Mouse (Mus musculus): ENCODE data around the gene Zbtb22. TPM values are rescaled to one million over a fixed set of nuclear protein-coding genes. Genes with fewer than 3 reads are reported as not detected.
A peak's percentile ranks its signal among the peaks of the same experiment; 100 is the strongest.

Zbtb22 gene
- polyA plus RNA-seq, 1 experiment, result 62.9 TPM

- TF ChIP-seq POLR2A (IDR thresholded peaks at IDR 0.05; ENCODE audit: low read depth, low read length) (no peak), CTCF (IDR thresholded peaks at IDR 0.05; ENCODE audit: extremely low read depth, insufficient read depth, insufficient read length, insufficient replicate concordance) (no peak)
- WGBS, result 89% methylated on average over 10 of the region's 10 CpGs
- H3K4me1 ChIP-seq (ENCODE audit: control insufficient read depth, insufficient read depth, insufficient read length), result peaks cover 2% of the 10 kb centered on the region; the same call in 1 of the 2 replicates
- H3K4me3 ChIP-seq (ENCODE audit: extremely low read depth, insufficient read depth, insufficient read length), result no peak overlapping the region
- H3K27ac ChIP-seq (ENCODE audit: insufficient read depth, low read length), result no peak overlapping the region
- H3K27me3 ChIP-seq (ENCODE audit: control insufficient read depth, insufficient read depth, low read length), result no peaks in the 10 kb centered on the region
- DNase-seq (ENCODE audit: low read depth in 1 of 2, low spot score in 2 of 2), result no peak
- H3K36me3 ChIP-seq (ENCODE audit: control insufficient read depth, insufficient read depth, low read length), result peaks cover 32% of the 10 kb centered on the region
Observed at GRCm38 (mm10) chr17:33924577-33925283, 9.0 kb downstream of the Zbtb22 start.

- H3K4me3 ChIP-seq (ENCODE audit: extremely low read depth, insufficient read depth, insufficient read length), result no peak overlapping the region
- WGBS, result 94% methylated on average over 21 of the region's 21 CpGs
- H3K27ac ChIP-seq (ENCODE audit: insufficient read depth, low read length), result no peak overlapping the region
- peaks cover 2% of the 10 kb centered on the region; the same call in 1 of the 2 replicates for H3K4me1 ChIP-seq (ENCODE audit: control insufficient read depth, insufficient read depth, insufficient read length)
- no peaks in the 10 kb centered on the region for H3K27me3 ChIP-seq (ENCODE audit: control insufficient read depth, insufficient read depth, low read length)
- TF ChIP-seq CTCF (IDR thresholded peaks at IDR 0.05; ENCODE audit: extremely low read depth, insufficient read depth, insufficient read length, insufficient replicate concordance) (no peak), POLR2A (IDR thresholded peaks at IDR 0.05; ENCODE audit: low read depth, low read length) (no peak)
- DNase-seq (ENCODE audit: low read depth in 1 of 2, low spot score in 2 of 2), result no peak
- peaks cover 32% of the 10 kb centered on the region for H3K36me3 ChIP-seq (ENCODE audit: control insufficient read depth, insufficient read depth, low read length)
Observed at GRCm38 (mm10) chr17:33925406-33926116, 9.9 kb downstream of the Zbtb22 start.

DNA sequence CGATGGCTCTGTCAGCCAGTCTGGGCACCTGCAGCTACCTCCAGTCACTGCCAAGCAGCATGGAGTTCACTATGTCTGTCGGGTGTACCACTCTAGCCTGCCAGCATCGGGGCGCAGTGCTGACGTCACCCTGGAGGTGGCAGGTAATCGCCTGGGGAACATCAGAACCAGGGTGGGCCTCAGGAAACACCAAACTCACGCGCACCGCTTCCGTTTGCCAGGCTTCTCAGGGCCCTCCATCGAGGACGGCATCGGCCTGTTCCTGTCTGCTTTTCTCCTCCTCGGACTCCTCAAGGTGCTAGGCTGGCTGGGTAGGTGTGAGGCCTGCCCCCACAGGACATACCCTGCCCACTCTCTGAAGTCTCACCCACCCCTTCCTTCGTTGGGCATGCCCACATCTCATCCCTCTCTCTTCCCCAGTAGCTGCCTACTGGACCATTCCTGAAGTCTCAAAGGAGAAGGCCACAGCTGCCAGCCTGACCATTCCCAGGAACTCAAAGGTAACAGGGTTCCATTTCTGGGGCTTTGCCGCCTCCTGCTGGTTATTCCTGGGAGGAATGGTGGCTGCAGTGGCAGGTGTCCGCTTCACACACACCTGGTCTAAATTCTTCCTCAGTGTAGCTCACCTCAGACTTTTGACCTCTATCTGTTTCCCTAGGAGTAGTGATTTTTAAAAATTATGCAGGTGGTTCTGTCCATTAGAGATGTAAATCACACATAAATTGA lies 10.7 kb downstream of the Zbtb22 start:
- no peak for DNase-seq (ENCODE audit: low read depth in 1 of 2, low spot score in 2 of 2)
- WGBS, result 89% methylated on average over 17 of the region's 17 CpGs
- Histone ChIP-seq H3K4me1 (ENCODE audit: control insufficient read depth, insufficient read depth, insufficient read length) (peaks cover 4% of the 10 kb centered on the region; the same call in 1 of the 2 replicates), H3K27me3 (ENCODE audit: control insufficient read depth, insufficient read depth, low read length) (no peaks in the 10 kb centered on the region), H3K4me3 (ENCODE audit: extremely low read depth, insufficient read depth, insufficient read length) (no peak overlapping the region), H3K36me3 (ENCODE audit: control insufficient read depth, insufficient read depth, low read length) (peaks cover 30% of the 10 kb centered on the region), H3K27ac (ENCODE audit: insufficient read depth, low read length) (no peak overlapping the region)
- 0 out of 2 replicates have a peak, but pooled peaks have one; percentile 6 for TF ChIP-seq CTCF (IDR thresholded peaks at IDR 0.05; ENCODE audit: extremely low read depth, insufficient read depth, insufficient read length, insufficient replicate concordance)
- no peak for TF ChIP-seq POLR2A (IDR thresholded peaks at IDR 0.05; ENCODE audit: low read depth, low read length)

DNA sequence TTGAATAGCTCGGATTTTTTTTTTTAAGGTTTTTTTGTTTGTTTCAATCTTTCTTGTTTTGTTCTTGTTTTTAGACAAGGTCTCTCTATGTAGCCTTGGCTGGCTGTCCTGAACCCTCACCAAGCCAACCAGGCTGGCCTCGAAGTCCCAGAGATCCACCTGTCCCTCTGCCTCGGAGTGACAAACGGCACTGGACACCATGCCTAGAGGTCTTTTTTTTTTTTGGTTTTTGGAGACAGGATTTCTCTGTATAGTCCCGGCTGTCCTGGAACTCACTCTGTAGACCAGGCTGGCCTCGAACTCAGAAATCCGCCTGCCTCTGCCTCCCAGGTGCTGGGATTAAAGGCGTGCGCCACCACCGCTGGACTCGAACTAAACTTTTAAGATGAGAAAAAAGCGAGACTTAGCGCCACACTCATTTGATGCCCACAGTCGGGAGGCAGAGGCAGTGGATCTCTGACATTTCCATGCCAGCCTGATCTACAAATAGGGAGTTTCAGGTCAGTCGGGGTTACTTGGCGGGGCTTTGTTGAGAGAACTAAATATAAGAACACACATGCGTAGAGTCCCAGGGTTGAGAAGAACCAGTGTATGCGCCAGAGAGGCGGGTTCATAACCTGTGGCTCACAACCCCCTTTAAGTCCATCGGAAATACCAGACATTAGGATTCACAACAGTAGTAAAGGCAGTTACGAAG lies 12.7 kb downstream of the Zbtb22 start:
- Histone ChIP-seq H3K4me1 (ENCODE audit: control insufficient read depth, insufficient read depth, insufficient read length) (peaks cover 4% of the 10 kb centered on the region; the same call in 1 of the 2 replicates), H3K36me3 (ENCODE audit: control insufficient read depth, insufficient read depth, low read length) (peaks cover 37% of the 10 kb centered on the region), H3K4me3 (ENCODE audit: extremely low read depth, insufficient read depth, insufficient read length) (no peak overlapping the region), H3K27ac (ENCODE audit: insufficient read depth, low read length) (no peak overlapping the region), H3K27me3 (ENCODE audit: control insufficient read depth, insufficient read depth, low read length) (no peaks in the 10 kb centered on the region)
- 74% methylated on average over 21 of the region's 21 CpGs for WGBS
- TF ChIP-seq POLR2A (IDR thresholded peaks at IDR 0.05; ENCODE audit: low read depth, low read length) (no peak), CTCF (IDR thresholded peaks at IDR 0.05; ENCODE audit: extremely low read depth, insufficient read depth, insufficient read length, insufficient replicate concordance) (no peak)
- DNase-seq (ENCODE audit: low read depth in 1 of 2, low spot score in 2 of 2), result no peak

DNA sequence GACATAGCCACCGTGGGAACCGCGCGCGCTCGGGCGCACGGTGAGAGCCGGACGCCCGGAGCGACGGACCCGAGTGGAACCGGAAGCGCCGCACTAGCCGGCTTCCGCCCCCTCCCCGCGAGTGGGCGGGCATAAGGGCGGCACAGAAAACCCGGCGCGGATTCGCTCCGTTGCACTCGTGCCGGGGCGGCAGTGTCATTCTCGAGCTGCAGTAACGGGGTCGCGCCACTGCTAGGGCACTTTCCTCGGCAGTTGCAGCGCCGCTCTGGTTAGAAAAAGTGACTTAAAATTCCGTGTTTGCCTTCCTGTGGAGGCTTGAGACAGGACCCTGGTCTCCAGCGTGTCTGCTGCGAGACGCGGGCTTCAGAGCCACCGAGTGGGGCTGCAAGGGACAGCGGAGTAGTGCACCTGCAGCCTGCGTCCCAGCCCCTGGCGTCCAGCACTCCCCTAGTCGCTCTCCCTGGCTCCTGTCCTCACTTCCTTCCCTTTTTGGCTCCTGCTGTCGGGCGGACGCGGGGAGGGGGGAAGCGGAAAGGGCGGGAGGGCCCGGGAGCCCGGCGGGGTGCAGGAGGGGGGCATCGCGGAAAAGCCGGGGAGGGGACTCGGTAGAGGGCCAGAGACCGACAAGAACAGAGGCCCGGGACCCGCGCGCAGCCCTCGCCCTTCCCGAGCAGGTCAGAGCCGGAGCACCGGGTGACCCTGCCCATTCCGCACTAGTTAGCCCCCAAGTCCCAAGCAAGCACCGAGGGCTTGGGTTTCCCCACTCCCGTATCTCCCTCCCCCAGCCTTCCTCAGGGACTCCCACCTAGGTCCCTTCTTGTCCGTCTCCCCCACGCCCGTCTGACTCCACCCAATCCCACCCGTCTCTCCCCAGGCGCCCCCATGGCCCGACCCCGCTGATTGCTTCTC lies 13.9 kb downstream of the Zbtb22 start, which contains the start of gene Rgl2:
Rgl2 (plus strand) TSS at position 173 of the 909 bp plus-strand sequence.
- Histone ChIP-seq H3K27ac (ENCODE audit: insufficient read depth, low read length) (peak within 1 kb of the TSS; percentile 98), H3K36me3 (ENCODE audit: control insufficient read depth, insufficient read depth, low read length) (peaks cover 43% of the 10 kb centered on the region), H3K4me3 (ENCODE audit: extremely low read depth, insufficient read depth, insufficient read length) (peak within 1 kb of the TSS; percentile 84), H3K27me3 (ENCODE audit: control insufficient read depth, insufficient read depth, low read length) (no peaks in the 10 kb centered on the region), H3K4me1 (ENCODE audit: control insufficient read depth, insufficient read depth, insufficient read length) (peaks cover 4% of the 10 kb centered on the region; the same call in 1 of the 2 replicates)
- under 1% methylated on average over 60 of the region's 80 CpGs for WGBS
- TF ChIP-seq CTCF (IDR thresholded peaks at IDR 0.05; ENCODE audit: extremely low read depth, insufficient read depth, insufficient read length, insufficient replicate concordance), result peak; percentile 11; the same call in 1 of the 2 replicates
- TF ChIP-seq POLR2A (IDR thresholded peaks at IDR 0.05; ENCODE audit: low read depth, low read length), result peak; percentile 24; the same call in 1 of the 2 replicates
- peak; percentile 85 to 87 for DNase-seq (ENCODE audit: low read depth in 1 of 2, low spot score in 2 of 2)

All from spleen, adult 2 months (tissue).